Mouse (Mus musculus) lung, postnatal 36 days (tissue): Measurements from ENCODE around the gene 1700029I15Rik.
A peak's percentile ranks its signal among the peaks of the same experiment; 100 is the strongest.
"Not testable (repeated sequence)": the region's sequence is repeated elsewhere in the genome, so short reads cannot be mapped to it uniquely, and the experiment has no call there.

Experiments used
- DNase-seq: peaks from one replicate; pipeline ENCODE4 v3.0.0; 2022; ENCODE audit warnings: mixed read lengths

1700029I15Rik gene

GRCm38 (mm10) chr2:92392318-92393264, 10.3 kb downstream of the 1700029I15Rik start:
- no peak for DNase-seq

- no peak for DNase-seq
Measured at GRCm38 (mm10) chr2:92395535-92395934, 13.2 kb downstream of the 1700029I15Rik start.

- DNase-seq = no peak
Measured at GRCm38 (mm10) chr2:92397436-92397835, 15.1 kb downstream of the 1700029I15Rik start.

GRCm38 (mm10) chr2:92399877-92400276, 17.5 kb downstream of the 1700029I15Rik start:
- DNase-seq = not testable (repeated sequence)

GRCm38 (mm10) chr2:92400682-92401081, 18.3 kb downstream of the 1700029I15Rik start:
- DNase-seq = no peak

- no peak for DNase-seq
Measured at GRCm38 (mm10) chr2:92401091-92401561, 18.8 kb downstream of the 1700029I15Rik start, which contains the start of gene Mapk8ip1. Gene Mapk8ip1, minus strand, starts transcription at chr2:92401263.

GRCm38 (mm10) chr2:92402591-92403326, 20.4 kb downstream of the 1700029I15Rik start:
- DNase-seq = no peak

GRCm38 (mm10) chr2:92403776-92404319, 21.5 kb downstream of the 1700029I15Rik start:
- no peak for DNase-seq

- DNase-seq = no peak
Measured at GRCm38 (mm10) chr2:92404737-92405136, 22.4 kb downstream of the 1700029I15Rik start.

- DNase-seq = peak; percentile 44
Measured at GRCm38 (mm10) chr2:92405687-92406086, 23.3 kb downstream of the 1700029I15Rik start.

GRCm38 (mm10) chr2:92408309-92409045, 26.1 kb downstream of the 1700029I15Rik start:
- DNase-seq = no peak

- DNase-seq = no peak
Measured at GRCm38 (mm10) chr2:92411705-92412104, 29.4 kb downstream of the 1700029I15Rik start.

- no peak for DNase-seq
Measured at GRCm38 (mm10) chr2:92421723-92422387, 39.5 kb downstream of the 1700029I15Rik start.

- DNase-seq = no peak
Measured at GRCm38 (mm10) chr2:92422388-92423135, 40.2 kb downstream of the 1700029I15Rik start.

GRCm38 (mm10) chr2:92423156-92423555, 40.8 kb downstream of the 1700029I15Rik start:
- DNase-seq = no peak

- peak; percentile 97 for DNase-seq
Measured at GRCm38 (mm10) chr2:92423702-92424461, 41.5 kb downstream of the 1700029I15Rik start.

GRCm38 (mm10) chr2:92424462-92425308, 42.3 kb downstream of the 1700029I15Rik start:
- DNase-seq = peak; percentile 86

GRCm38 (mm10) chr2:92425366-92425765, 43.0 kb downstream of the 1700029I15Rik start:
- no peak for DNase-seq

- peak; percentile 46 for DNase-seq
Measured at GRCm38 (mm10) chr2:92426426-92426825, 44.1 kb downstream of the 1700029I15Rik start.
